Mouse (Mus musculus): ENCODE data around the gene Fgfr1op2.
A peak's percentile ranks its signal among the peaks of the same experiment; 100 is the strongest.

Fgfr1op2 gene

DNA sequence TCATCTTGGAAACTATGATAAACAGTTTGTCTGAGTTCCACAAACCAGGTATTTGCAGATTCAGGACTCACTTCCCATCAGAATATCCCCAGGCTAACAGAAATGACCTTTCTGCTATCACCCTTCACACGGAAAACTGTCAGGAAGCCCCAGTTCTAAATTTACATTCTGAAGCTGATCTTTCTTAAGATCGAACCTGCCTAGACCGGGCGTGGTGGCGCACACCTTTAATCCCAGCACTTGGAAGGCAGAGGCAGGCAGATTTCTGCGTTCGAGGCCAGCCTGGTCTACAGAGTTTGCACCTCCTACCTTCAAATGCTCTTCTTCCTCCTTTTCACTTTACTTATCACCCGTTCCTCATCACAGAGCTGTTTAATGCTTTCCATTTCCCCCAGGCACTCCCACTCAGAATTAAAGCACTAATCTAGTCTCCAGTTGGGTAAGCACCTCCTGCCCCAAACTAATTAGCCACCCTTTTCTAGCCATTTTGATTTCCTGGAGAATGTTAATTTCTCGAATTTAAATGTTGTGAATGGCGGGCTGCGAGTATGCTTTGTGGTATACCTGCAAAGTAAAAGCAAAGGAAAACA is 64.7 kb downstream of the Fgfr1op2 start:
- no peak for DNase-seq (ENCODE audit: low read depth, low spot score)

DNA sequence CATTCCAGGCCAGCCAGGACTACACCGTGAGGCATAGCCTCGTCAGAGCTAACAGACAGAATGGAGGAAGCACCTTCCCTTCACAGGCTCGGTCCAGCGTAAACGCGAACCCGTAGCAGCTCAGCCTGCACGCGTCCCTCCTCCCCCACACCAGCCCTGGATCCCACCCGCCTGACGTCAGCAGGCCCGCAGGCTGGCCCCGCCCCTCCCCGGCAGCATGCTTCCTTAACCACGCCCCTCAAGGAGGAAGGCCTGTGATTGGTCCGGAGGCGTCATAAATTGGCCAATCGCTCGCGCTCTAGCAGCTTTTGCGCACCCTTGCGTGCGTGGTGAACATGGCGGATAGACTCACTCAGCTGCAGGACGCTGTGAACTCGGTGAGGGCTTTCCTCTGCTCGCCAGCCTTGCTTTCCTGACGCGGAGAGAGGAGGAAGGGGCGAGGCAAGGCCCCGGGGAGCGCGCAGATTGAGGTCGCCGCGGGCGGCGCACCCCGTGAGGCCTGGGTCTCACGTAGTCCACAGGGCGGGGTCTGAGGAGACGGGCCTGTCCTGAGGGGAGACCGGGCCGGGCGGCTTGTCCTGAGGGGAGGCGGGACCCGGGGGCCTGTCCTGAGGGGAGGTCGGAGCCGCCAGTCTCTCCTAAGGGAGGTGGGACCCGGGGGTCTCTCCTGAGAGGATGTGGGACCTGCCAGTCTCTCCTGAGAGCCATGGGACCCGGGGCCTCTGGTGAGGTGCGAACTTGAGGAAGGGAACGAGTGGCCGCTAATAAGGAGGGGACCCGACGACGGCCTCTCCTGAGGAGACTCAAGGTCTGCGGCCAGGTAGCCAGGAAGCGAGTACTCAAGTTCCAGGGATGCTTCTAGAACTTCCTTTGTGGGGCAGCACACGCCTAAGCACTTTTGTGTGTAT is 65.5 kb downstream of the Fgfr1op2 start, which contains the start of the genes Med21 and Tm7sf3:
Gene Med21, plus strand, starts transcription at position 272 of the 908 bp plus-strand sequence.
Gene Tm7sf3, minus strand, starts transcription at position 549 of the 908 bp plus-strand sequence.
- peak; percentile 95 for DNase-seq (ENCODE audit: low read depth, low spot score)

DNA sequence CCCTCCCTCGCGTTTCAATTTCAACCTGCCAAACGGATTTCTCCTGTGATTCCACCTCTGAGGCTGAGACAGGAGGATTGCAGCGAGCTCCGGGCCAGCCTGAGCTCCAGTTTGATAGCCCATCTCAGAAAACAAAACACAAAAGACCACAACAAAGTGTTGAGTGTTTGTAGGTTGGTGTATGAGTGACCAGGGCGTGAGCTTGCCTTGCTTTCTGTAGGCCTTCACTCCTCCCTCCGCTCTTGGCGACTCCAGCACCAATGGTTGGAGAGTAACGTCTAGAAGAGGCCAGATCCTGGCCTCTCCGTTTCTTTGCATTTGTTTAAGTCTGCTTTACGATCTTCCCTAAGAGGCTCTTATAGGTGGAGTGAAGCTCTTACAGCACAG is 66.2 kb downstream of the Fgfr1op2 start:
- no peak for DNase-seq (ENCODE audit: low read depth, low spot score)
